Mouse (Mus musculus): ENCODE measurements around the gene Tradd.

- TF ChIP-seq CTCF (IDR thresholded peaks at IDR 0.05; ENCODE audit: low read depth, low read length) (no peak), GATA2 (IDR thresholded peaks at IDR 0.05; ENCODE audit: borderline replicate concordance, low read depth, low read length) (no peak), POLR2AphosphoS5 (IDR thresholded peaks at IDR 0.05; ENCODE audit: insufficient replicate concordance, low read depth, low read length) (no peak), GATA1 (IDR thresholded peaks at IDR 0.05; ENCODE audit: borderline replicate concordance, low read length) (no peak)
Measured at GRCm38 (mm10) chr8:105269075-105269458, 4.7 kb upstream of the Tradd start.

Data from G1E (cell line).